Mouse (Mus musculus): ENCODE data around the gene Ankrd23. TPM values are rescaled to one million over a fixed set of nuclear protein-coding genes. Genes with fewer than 3 reads are reported as not detected.
A peak's percentile ranks its signal among the peaks of the same experiment; 100 is the strongest.

Gene Ankrd23
- polyA plus RNA-seq, 1 experiment from 2014 or later = 13.2 TPM

GRCm38 (mm10) chr1:36529875-36530274 lies 6.8 kb downstream of the Ankrd23 start:
- Histone ChIP-seq H3K4me3 (replicated peaks; ENCODE audit: low read length) (no peak overlapping the region), H3K27me3 (replicated peaks; ENCODE audit: control insufficient read depth, insufficient read depth, low read length) (no peaks in the 10 kb centered on the region), H3K4me2 (ENCODE audit: low read length) (no peak overlapping the region), H3K36me3 (ENCODE audit: control insufficient read depth, insufficient read depth) (0 out of 2 replicates have a peak, but pooled peaks cover 4% of the 10 kb centered on the region), H3K9ac (replicated peaks; ENCODE audit: low read depth, low read length) (no peak overlapping the region), H3K9me3 (ENCODE audit: control insufficient read depth, low read length) (no peaks in the 10 kb centered on the region), H3K27ac (ENCODE audit: low read length) (no peak overlapping the region), H3K4me1 (replicated peaks; ENCODE audit: control insufficient read depth, insufficient read depth, low read length) (peaks cover 15% of the 10 kb centered on the region)
- WGBS = 96% methylated on average over 4 of the region's 4 CpGs
- no peak for ATAC-seq

- H3K4me2 ChIP-seq (ENCODE audit: low read length) = no peak overlapping the region
- no peak for ATAC-seq
- no peaks in the 10 kb centered on the region for H3K9me3 ChIP-seq (ENCODE audit: control insufficient read depth, low read length)
- no peak overlapping the region for H3K4me3 ChIP-seq (replicated peaks; ENCODE audit: low read length)
- H3K36me3 ChIP-seq (ENCODE audit: control insufficient read depth, insufficient read depth) = 0 out of 2 replicates have a peak, but pooled peaks cover 4% of the 10 kb centered on the region
- H3K27me3 ChIP-seq (replicated peaks; ENCODE audit: control insufficient read depth, insufficient read depth, low read length) = no peaks in the 10 kb centered on the region
- no peak overlapping the region for H3K9ac ChIP-seq (replicated peaks; ENCODE audit: low read depth, low read length)
- H3K27ac ChIP-seq (ENCODE audit: low read length) = no peak overlapping the region
- 93% methylated on average over 4 of the region's 4 CpGs for WGBS
- H3K4me1 ChIP-seq (replicated peaks; ENCODE audit: control insufficient read depth, insufficient read depth, low read length) = peaks cover 15% of the 10 kb centered on the region
Observed at GRCm38 (mm10) chr1:36529274-36529673, 7.4 kb downstream of the Ankrd23 start.

GRCm38 (mm10) chr1:36528351-36528750 lies 8.3 kb downstream of the Ankrd23 start:
- WGBS = 4% methylated on average over 1 of the region's 1 CpGs
- ATAC-seq = peak; percentile 65

GRCm38 (mm10) chr1:36526903-36527302 lies 9.8 kb downstream of the Ankrd23 start:
- Histone ChIP-seq H3K4me2 (ENCODE audit: low read length) (no peak overlapping the region), H3K9ac (replicated peaks; ENCODE audit: low read depth, low read length) (no peak overlapping the region), H3K4me3 (replicated peaks; ENCODE audit: low read length) (no peak overlapping the region), H3K27me3 (replicated peaks; ENCODE audit: control insufficient read depth, insufficient read depth, low read length) (no peaks in the 10 kb centered on the region), H3K4me1 (replicated peaks; ENCODE audit: control insufficient read depth, insufficient read depth, low read length) (peaks cover 30% of the 10 kb centered on the region), H3K27ac (ENCODE audit: low read length) (no peak overlapping the region), H3K9me3 (ENCODE audit: control insufficient read depth, low read length) (no peaks in the 10 kb centered on the region), H3K36me3 (ENCODE audit: control insufficient read depth, insufficient read depth) (peaks cover 5% of the 10 kb centered on the region; the same call in 1 of the 2 replicates)
- ATAC-seq = no peak
- 87% methylated on average over 10 of the region's 10 CpGs for WGBS

More at GRCm38 (mm10) chr1:36528351-36528750, 8.3 kb downstream of the Ankrd23 start:
- Histone ChIP-seq H3K36me3 (ENCODE audit: control insufficient read depth, insufficient read depth) (0 out of 2 replicates have a peak, but pooled peaks cover 4% of the 10 kb centered on the region), H3K4me3 (replicated peaks; ENCODE audit: low read length) (no peak overlapping the region), H3K27me3 (replicated peaks; ENCODE audit: control insufficient read depth, insufficient read depth, low read length) (no peaks in the 10 kb centered on the region), H3K9ac (replicated peaks; ENCODE audit: low read depth, low read length) (no peak overlapping the region), H3K4me1 (replicated peaks; ENCODE audit: control insufficient read depth, insufficient read depth, low read length) (peaks cover 22% of the 10 kb centered on the region), H3K27ac (ENCODE audit: low read length) (peak overlapping the region; percentile 74), H3K9me3 (ENCODE audit: control insufficient read depth, low read length) (no peaks in the 10 kb centered on the region), H3K4me2 (ENCODE audit: low read length) (no peak overlapping the region)

- H3K9me3 ChIP-seq (ENCODE audit: control insufficient read depth, low read length) = no peaks in the 10 kb centered on the region
- H3K36me3 ChIP-seq (ENCODE audit: control insufficient read depth, insufficient read depth) = peaks cover 16% of the 10 kb centered on the region
- H3K27me3 ChIP-seq (replicated peaks; ENCODE audit: control insufficient read depth, insufficient read depth, low read length) = no peaks in the 10 kb centered on the region
- no peak overlapping the region for H3K27ac ChIP-seq (ENCODE audit: low read length)
- no peak overlapping the region for H3K4me3 ChIP-seq (replicated peaks; ENCODE audit: low read length)
- H3K9ac ChIP-seq (replicated peaks; ENCODE audit: low read depth, low read length) = no peak overlapping the region
- peaks cover 30% of the 10 kb centered on the region for H3K4me1 ChIP-seq (replicated peaks; ENCODE audit: control insufficient read depth, insufficient read depth, low read length)
- ATAC-seq = no peak
- no peak overlapping the region for H3K4me2 ChIP-seq (ENCODE audit: low read length)
- 95% methylated on average over 12 of the region's 12 CpGs for WGBS
Observed at GRCm38 (mm10) chr1:36525774-36526173, 10.9 kb downstream of the Ankrd23 start.

- Histone ChIP-seq H3K36me3 (ENCODE audit: control insufficient read depth, insufficient read depth) (peaks cover 26% of the 10 kb centered on the region), H3K4me1 (replicated peaks; ENCODE audit: control insufficient read depth, insufficient read depth, low read length) (peaks cover 23% of the 10 kb centered on the region), H3K9me3 (ENCODE audit: control insufficient read depth, low read length) (no peaks in the 10 kb centered on the region), H3K27ac (ENCODE audit: low read length) (peak overlapping the region; percentile 20; the same call in 1 of the 2 replicates), H3K4me2 (ENCODE audit: low read length) (no peak overlapping the region), H3K4me3 (replicated peaks; ENCODE audit: low read length) (no peak overlapping the region), H3K27me3 (replicated peaks; ENCODE audit: control insufficient read depth, insufficient read depth, low read length) (no peaks in the 10 kb centered on the region), H3K9ac (replicated peaks; ENCODE audit: low read depth, low read length) (no peak overlapping the region)
- no peak for ATAC-seq
- WGBS = 82% methylated on average over 5 of the region's 5 CpGs
Observed at GRCm38 (mm10) chr1:36524058-36524457, 12.6 kb downstream of the Ankrd23 start.

- no peak overlapping the region for H3K4me3 ChIP-seq (replicated peaks; ENCODE audit: low read length)
- H3K27ac ChIP-seq (ENCODE audit: low read length) = peak overlapping the region; percentile 61
- peaks cover 21% of the 10 kb centered on the region for H3K4me1 ChIP-seq (replicated peaks; ENCODE audit: control insufficient read depth, insufficient read depth, low read length)
- no peak overlapping the region for H3K4me2 ChIP-seq (ENCODE audit: low read length)
- no peaks in the 10 kb centered on the region for H3K9me3 ChIP-seq (ENCODE audit: control insufficient read depth, low read length)
- 26% methylated on average over 9 of the region's 9 CpGs for WGBS
- H3K27me3 ChIP-seq (replicated peaks; ENCODE audit: control insufficient read depth, insufficient read depth, low read length) = no peaks in the 10 kb centered on the region
- no peak overlapping the region for H3K9ac ChIP-seq (replicated peaks; ENCODE audit: low read depth, low read length)
- H3K36me3 ChIP-seq (ENCODE audit: control insufficient read depth, insufficient read depth) = peaks cover 26% of the 10 kb centered on the region
- ATAC-seq = peak; percentile 61
Observed at GRCm38 (mm10) chr1:36523332-36524013, 13.2 kb downstream of the Ankrd23 start.

- peaks cover 26% of the 10 kb centered on the region for H3K36me3 ChIP-seq (ENCODE audit: control insufficient read depth, insufficient read depth)
- no peaks in the 10 kb centered on the region for H3K27me3 ChIP-seq (replicated peaks; ENCODE audit: control insufficient read depth, insufficient read depth, low read length)
- H3K27ac ChIP-seq (ENCODE audit: low read length) = no peak overlapping the region
- H3K9ac ChIP-seq (replicated peaks; ENCODE audit: low read depth, low read length) = no peak overlapping the region
- no peak for ATAC-seq
- H3K4me3 ChIP-seq (replicated peaks; ENCODE audit: low read length) = no peak overlapping the region
- peaks cover 20% of the 10 kb centered on the region for H3K4me1 ChIP-seq (replicated peaks; ENCODE audit: control insufficient read depth, insufficient read depth, low read length)
- 89% methylated on average over 7 of the region's 7 CpGs for WGBS
- H3K9me3 ChIP-seq (ENCODE audit: control insufficient read depth, low read length) = no peaks in the 10 kb centered on the region
- H3K4me2 ChIP-seq (ENCODE audit: low read length) = no peak overlapping the region
Observed at GRCm38 (mm10) chr1:36522210-36522609, 14.5 kb downstream of the Ankrd23 start.

GRCm38 (mm10) chr1:36519626-36520025 lies 17.1 kb downstream of the Ankrd23 start:
- Histone ChIP-seq H3K9ac (replicated peaks; ENCODE audit: low read depth, low read length) (no peak overlapping the region), H3K4me3 (replicated peaks; ENCODE audit: low read length) (no peak overlapping the region), H3K4me2 (ENCODE audit: low read length) (no peak overlapping the region), H3K9me3 (ENCODE audit: control insufficient read depth, low read length) (no peaks in the 10 kb centered on the region), H3K36me3 (ENCODE audit: control insufficient read depth, insufficient read depth) (peaks cover 24% of the 10 kb centered on the region), H3K27me3 (replicated peaks; ENCODE audit: control insufficient read depth, insufficient read depth, low read length) (no peaks in the 10 kb centered on the region), H3K27ac (ENCODE audit: low read length) (no peak overlapping the region), H3K4me1 (replicated peaks; ENCODE audit: control insufficient read depth, insufficient read depth, low read length) (peaks cover 35% of the 10 kb centered on the region)
- 90% methylated on average over 11 of the region's 11 CpGs for WGBS
- ATAC-seq = no peak
